12 mouse cellular contexts compared by ENCODE assay signal in genomic region chr3:52878334-52878733, GRCm38 (mm10).
DNase-seq lines count a peak whose midpoint lies in the region; ATAC-seq and TF ChIP-seq lines count a peak whose summit lies in the region.
"Had no signal": no experiment of that assay in that cellular context is flagged by ENCODE, and none has a peak within 500 bp of the region (broad histone marks: within the 10 kb centered on the region; RNA-seq: fewer than 3 reads in every experiment).

No protein-coding gene starts in this region.

- H3K27ac ChIP-seq in liver, adult 2 months (replicated peaks; ENCODE audit: insufficient read depth, low read depth, low read length), result no peak overlapping the region
- H3K27ac ChIP-seq in liver, embryonic 12.5 days, result no peak overlapping the region
- no peak overlapping the region for H3K27ac ChIP-seq in layer of hippocampus, adult 2 months
- H3K27ac ChIP-seq: forebrain, embryonic 10.5 days; heart, adult 2 months had no signal

- no peak overlapping the region for H3K9ac ChIP-seq in liver, adult 2 months (ENCODE audit: low read depth, low read length)
- H3K9ac ChIP-seq in liver, embryonic 12.5 days, result no peak overlapping the region
- H3K9ac ChIP-seq: liver, postnatal 0 days had no signal

- peak; percentile 3 for DNase-seq in liver, adult 2 months (ENCODE audit: extremely low read depth, low read depth, low spot score)
- peak; percentile 55 for DNase-seq in c-Kit-positive CD71-negative TER-119-negative erythroid progenitor cells, embryonic 14.5 days (ENCODE audit: low read depth)
- DNase-seq in lung, postnatal 36 days, result peak; percentile 37
- peak; percentile 68 for DNase-seq in thymus, postnatal 25 days
- no peak for DNase-seq in layer of hippocampus, adult 9-10 months (ENCODE audit: low spot score)
- no peak for DNase-seq in layer of hippocampus, adult 2 months (ENCODE audit: low spot score in 2 of 2)
- DNase-seq: cerebellum, postnatal 36 days; kidney, adult 18-20 months; liver, postnatal 0 days had no signal

- no peak overlapping the region for H3K4me2 ChIP-seq in liver, embryonic 12.5 days

- TF ChIP-seq CTCF in liver, adult 2 months (IDR thresholded peaks at IDR 0.05; ENCODE audit: low read depth, low read length), result no peak
- TF ChIP-seq CTCF in layer of hippocampus, adult 2 months (conservative IDR thresholded peaks at IDR 0.05), result no peak

- no peaks in the 10 kb centered on the region for H3K36me3 ChIP-seq in liver, adult 2 months (ENCODE audit: control insufficient read depth, insufficient read depth, low read length)
- no peaks in the 10 kb centered on the region for H3K36me3 ChIP-seq in liver, embryonic 12.5 days
- H3K36me3 ChIP-seq: forebrain, embryonic 10.5 days had no signal

- WGBS in liver, adult 2 months, result 48% methylated on average over 3 of the region's 3 CpGs
- 22% methylated on average over 3 of the region's 3 CpGs for WGBS in liver, embryonic 12.5 days (ENCODE audit: insufficient replicate concordance)

- no peak overlapping the region for H3K4me3 ChIP-seq in liver, adult 2 months (ENCODE audit: insufficient read depth, low read depth, low read length)
- no peak overlapping the region for H3K4me3 ChIP-seq in liver, embryonic 12.5 days
- H3K4me3 ChIP-seq in layer of hippocampus, adult 2 months, result no peak overlapping the region
- H3K4me3 ChIP-seq: forebrain, embryonic 10.5 days; heart, adult 2 months had no signal

- no peak for TF ChIP-seq POLR2A in liver, adult 2 months (IDR thresholded peaks at IDR 0.05; ENCODE audit: extremely low read depth, insufficient read depth, low read length)

- no peaks in the 10 kb centered on the region for H3K4me1 ChIP-seq in liver, adult 2 months (ENCODE audit: control insufficient read depth, insufficient read depth, low read length)
- H3K4me1 ChIP-seq in liver, embryonic 12.5 days, result no peaks in the 10 kb centered on the region
- H3K4me1 ChIP-seq: forebrain, embryonic 10.5 days had no signal

- H3K27me3 ChIP-seq in liver, adult 2 months (ENCODE audit: control insufficient read depth, insufficient read depth, low read length), result no peaks in the 10 kb centered on the region
- no peaks in the 10 kb centered on the region for H3K27me3 ChIP-seq in liver, embryonic 12.5 days (replicated peaks)

- no peaks in the 10 kb centered on the region for H3K79me2 ChIP-seq in liver, adult 2 months (ENCODE audit: control insufficient read depth, insufficient read depth, low read length)

- ATAC-seq in liver, embryonic 12.5 days, result no peak
- ATAC-seq: liver, postnatal 0 days had no signal

- no peaks in the 10 kb centered on the region for H3K9me3 ChIP-seq in liver, embryonic 12.5 days (replicated peaks)
- H3K9me3 ChIP-seq: forebrain, embryonic 10.5 days had no signal

Comparison
In these comparisons a context has a peak if more than half of its experiments do, and no peak if none do; other contexts are left out.
1. DNase-seq: peak in liver, adult 2 months (single experiment), c-Kit-positive CD71-negative TER-119-negative erythroid progenitor cells, embryonic 14.5 days (single experiment), lung, postnatal 36 days (single experiment) and thymus, postnatal 25 days (single experiment); none in layer of hippocampus, adult 9-10 months (single experiment) and layer of hippocampus, adult 2 months (0 of 2).